Mouse (Mus musculus): ENCODE data around the gene Fgfr2.

The Fgfr2 gene

GRCm38 (mm10) chr7:132211920-132212701 lies 911.0 kb downstream of the Fgfr2 start:
- no peak for DNase-seq (ENCODE audit: low spot score)

DNA sequence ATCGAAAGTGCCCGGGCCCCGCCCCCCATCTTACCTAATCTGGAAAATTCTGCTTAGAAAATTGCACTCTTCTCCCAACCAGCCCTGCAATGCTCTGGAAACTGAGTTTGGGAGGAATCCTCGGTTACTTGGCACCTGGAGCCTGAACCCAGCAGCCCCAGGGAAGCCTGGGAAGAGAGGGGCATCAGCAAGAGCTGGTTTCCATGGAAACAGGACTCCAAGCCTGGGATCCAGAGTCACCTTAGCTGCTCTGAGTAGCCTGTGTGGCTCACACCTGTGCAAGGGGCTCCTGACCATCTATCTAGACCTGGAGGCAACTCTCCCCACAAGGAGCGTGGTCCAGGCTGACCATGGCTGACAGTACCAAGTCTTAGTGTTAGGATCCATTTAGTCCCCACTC lies 912.5 kb downstream of the Fgfr2 start:
- no peak for DNase-seq (ENCODE audit: low spot score)

- DNase-seq (ENCODE audit: low spot score) = no peak
Measured at GRCm38 (mm10) chr7:132208946-132209651, 914.1 kb downstream of the Fgfr2 start.

GRCm38 (mm10) chr7:132204073-132204612 lies 919.0 kb downstream of the Fgfr2 start:
- no peak for DNase-seq (ENCODE audit: low spot score)

- no peak for DNase-seq (ENCODE audit: low spot score)
Measured at GRCm38 (mm10) chr7:132199686-132200085, 923.5 kb downstream of the Fgfr2 start.

DNA sequence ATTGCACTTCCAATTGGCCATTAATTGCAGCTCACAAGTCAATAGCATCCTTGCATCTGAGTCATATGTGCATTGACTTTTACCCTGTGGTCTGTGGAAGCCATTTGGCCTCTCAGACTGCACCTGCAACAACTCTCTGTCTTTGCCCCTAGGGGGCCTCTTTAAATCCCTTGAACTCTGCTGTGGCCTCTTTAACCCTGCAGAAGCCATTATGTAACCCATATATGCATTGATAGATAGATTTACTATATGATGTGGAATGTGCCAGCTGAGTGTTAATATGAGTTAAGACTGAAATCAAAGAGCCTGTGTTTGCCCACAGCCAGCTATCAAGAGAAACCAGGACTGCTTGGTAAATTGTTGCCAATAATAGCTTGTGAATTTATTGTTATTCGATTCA lies 924.3 kb downstream of the Fgfr2 start:
- DNase-seq (ENCODE audit: low spot score) = no peak

DNA sequence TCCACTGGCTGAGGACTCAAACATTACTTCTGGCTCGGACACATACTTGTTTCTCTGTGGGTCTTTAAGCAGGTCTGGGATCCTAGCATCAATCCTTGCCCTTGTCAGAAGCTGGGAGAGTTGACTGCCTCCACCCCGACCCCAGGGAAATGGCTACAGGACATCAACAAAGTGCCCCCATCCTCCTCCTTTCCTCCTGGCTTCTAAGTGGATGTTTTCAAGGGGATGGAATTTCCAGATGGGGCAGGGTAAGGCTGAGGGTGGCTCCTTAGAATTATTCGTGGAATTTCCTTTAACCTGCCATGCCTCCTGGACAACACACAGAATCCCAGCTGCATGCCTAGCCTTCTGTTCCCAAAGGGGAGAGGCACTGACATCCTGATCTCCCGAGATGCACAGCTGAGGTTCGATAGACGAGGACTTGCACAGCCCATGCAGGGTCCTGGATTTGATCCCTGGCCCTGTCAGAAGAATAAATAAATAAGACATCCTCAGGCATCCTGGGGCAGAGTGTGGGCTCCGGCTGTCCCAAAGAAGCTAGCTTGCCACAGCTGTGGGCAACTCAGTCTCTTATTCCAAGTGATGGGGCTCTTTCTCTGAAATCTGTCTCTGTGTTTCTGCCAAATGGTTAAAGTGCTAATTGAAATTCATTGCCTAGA lies 925.2 kb downstream of the Fgfr2 start:
- no peak for DNase-seq (ENCODE audit: low spot score)

- no peak for DNase-seq (ENCODE audit: low spot score)
Measured at GRCm38 (mm10) chr7:132196581-132196980, 926.6 kb downstream of the Fgfr2 start.

DNA sequence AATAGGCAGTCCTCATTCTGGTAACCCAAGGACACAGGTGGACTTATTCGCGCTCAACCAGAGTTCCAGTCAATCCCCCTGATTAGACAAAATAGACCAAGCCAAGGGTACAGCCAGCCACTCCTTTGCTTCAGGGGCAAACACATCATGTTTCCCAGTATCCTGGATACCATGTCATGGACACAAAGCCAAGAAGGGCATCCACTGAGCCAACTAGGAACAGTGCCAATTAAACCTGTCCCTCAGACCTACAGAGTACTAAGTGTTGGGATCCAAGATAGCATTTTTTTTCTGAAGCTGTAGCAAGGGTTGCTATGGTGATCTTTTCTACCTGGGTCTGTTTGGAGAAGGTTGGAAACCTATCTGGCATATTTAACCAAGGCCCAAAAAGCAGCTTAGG lies 929.5 kb downstream of the Fgfr2 start:
- no peak for DNase-seq (ENCODE audit: low spot score)

- no peak for DNase-seq (ENCODE audit: low spot score)
Measured at GRCm38 (mm10) chr7:132187456-132187855, 935.7 kb downstream of the Fgfr2 start.

- DNase-seq (ENCODE audit: low spot score) = no peak
Measured at GRCm38 (mm10) chr7:132183892-132184404, 939.2 kb downstream of the Fgfr2 start.

GRCm38 (mm10) chr7:132181586-132182198 lies 941.5 kb downstream of the Fgfr2 start:
- no peak for DNase-seq (ENCODE audit: low spot score)

DNA sequence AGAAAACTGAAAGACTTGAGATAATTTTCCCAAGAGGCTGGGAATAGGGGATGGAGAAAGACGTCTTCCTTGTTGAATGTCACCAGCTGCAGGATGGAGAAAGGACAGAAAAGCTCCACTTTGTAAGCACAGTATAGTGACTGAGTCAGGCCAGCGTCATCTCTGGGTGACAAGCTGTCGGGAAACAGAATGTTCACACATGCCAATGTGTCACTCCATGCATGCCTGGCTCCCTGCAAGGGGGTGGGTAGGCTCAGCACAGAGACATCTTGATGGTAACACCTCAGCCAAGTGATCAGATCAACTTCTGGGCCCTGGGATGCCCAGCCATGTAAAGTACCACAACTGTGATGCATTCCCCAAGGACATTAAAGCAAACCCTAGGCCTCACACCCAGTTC lies 942.1 kb downstream of the Fgfr2 start:
- DNase-seq (ENCODE audit: low spot score) = no peak

DNA sequence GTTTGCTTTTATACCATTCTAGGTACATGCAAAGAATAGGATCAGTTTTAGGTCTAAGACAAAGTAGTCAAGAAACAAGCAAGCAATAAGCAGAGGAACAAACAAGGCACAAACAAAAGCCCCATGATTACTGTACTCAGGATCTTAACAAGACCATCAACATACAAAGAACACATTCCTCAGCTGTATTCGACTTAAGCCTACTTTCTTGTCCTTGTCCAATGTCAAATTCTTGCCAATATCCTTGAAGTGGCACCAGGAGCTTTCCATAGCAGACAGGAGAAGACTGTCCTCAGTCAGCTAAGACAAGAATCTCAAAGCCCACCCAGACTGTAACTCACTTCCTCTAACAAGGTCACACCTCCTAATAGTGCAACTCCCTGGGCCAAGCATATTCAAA lies 944.1 kb downstream of the Fgfr2 start:
- DNase-seq (ENCODE audit: low spot score) = no peak

- DNase-seq (ENCODE audit: low spot score) = no peak
Measured at GRCm38 (mm10) chr7:132174787-132175186, 948.4 kb downstream of the Fgfr2 start.

- DNase-seq (ENCODE audit: low spot score) = no peak
Measured at GRCm38 (mm10) chr7:132174296-132174695, 948.9 kb downstream of the Fgfr2 start.

- DNase-seq (ENCODE audit: low spot score) = no peak
Measured at GRCm38 (mm10) chr7:132172220-132172619, 950.9 kb downstream of the Fgfr2 start.

GRCm38 (mm10) chr7:132171716-132172115 lies 951.4 kb downstream of the Fgfr2 start:
- DNase-seq (ENCODE audit: low spot score) = no peak

- no peak for DNase-seq (ENCODE audit: low spot score)
Measured at GRCm38 (mm10) chr7:132169419-132170169, 953.6 kb downstream of the Fgfr2 start.

- DNase-seq (ENCODE audit: low spot score) = no peak
Measured at GRCm38 (mm10) chr7:132167239-132167638, 955.9 kb downstream of the Fgfr2 start.

GRCm38 (mm10) chr7:132162254-132162653 lies 960.9 kb downstream of the Fgfr2 start:
- no peak for DNase-seq (ENCODE audit: low spot score)

All from ovary, postnatal 14 days (tissue).